Mouse (Mus musculus): Measurements from ENCODE around the gene Il1rl1.

The Il1rl1 gene

GRCm38 (mm10) chr1:40437340-40437739 is 8.0 kb downstream of the Il1rl1 start:
- DNase-seq (ENCODE audit: extremely low spot score, low spot score), result no peak

GRCm38 (mm10) chr1:40439504-40439903 is 10.1 kb downstream of the Il1rl1 start:
- DNase-seq (ENCODE audit: extremely low spot score, low spot score), result no peak

GRCm38 (mm10) chr1:40444800-40445199 is 15.4 kb downstream of the Il1rl1 start:
- no peak for DNase-seq (ENCODE audit: extremely low spot score, low spot score)

- DNase-seq (ENCODE audit: extremely low spot score, low spot score), result no peak
Measured at GRCm38 (mm10) chr1:40465477-40466430, 36.4 kb downstream of the Il1rl1 start, which contains the start of gene Il18r1. TSS of gene Il18r1 (plus strand) at chr1:40465552.

- no peak for DNase-seq (ENCODE audit: extremely low spot score, low spot score)
Measured at GRCm38 (mm10) chr1:40467306-40467705, 37.9 kb downstream of the Il1rl1 start.

- DNase-seq (ENCODE audit: extremely low spot score, low spot score), result no peak
Measured at GRCm38 (mm10) chr1:40468805-40469204, 39.4 kb downstream of the Il1rl1 start.

GRCm38 (mm10) chr1:40469900-40470299 is 40.5 kb downstream of the Il1rl1 start:
- no peak for DNase-seq (ENCODE audit: extremely low spot score, low spot score)

- DNase-seq (ENCODE audit: extremely low spot score, low spot score), result no peak
Measured at GRCm38 (mm10) chr1:40472401-40472800, 43.0 kb downstream of the Il1rl1 start.

- DNase-seq (ENCODE audit: extremely low spot score, low spot score), result no peak
Measured at GRCm38 (mm10) chr1:40473640-40474039, 44.3 kb downstream of the Il1rl1 start.

- no peak for DNase-seq (ENCODE audit: extremely low spot score, low spot score)
Measured at GRCm38 (mm10) chr1:40474336-40474735, 45.0 kb downstream of the Il1rl1 start.

GRCm38 (mm10) chr1:40475697-40476096 is 46.3 kb downstream of the Il1rl1 start:
- no peak for DNase-seq (ENCODE audit: extremely low spot score, low spot score)

- no peak for DNase-seq (ENCODE audit: extremely low spot score, low spot score)
Measured at GRCm38 (mm10) chr1:40476756-40477155, 47.4 kb downstream of the Il1rl1 start.

- no peak for DNase-seq (ENCODE audit: extremely low spot score, low spot score)
Measured at GRCm38 (mm10) chr1:40479505-40479923, 50.1 kb downstream of the Il1rl1 start.

GRCm38 (mm10) chr1:40494594-40494993 is 65.2 kb downstream of the Il1rl1 start:
- no peak for DNase-seq (ENCODE audit: extremely low spot score, low spot score)

GRCm38 (mm10) chr1:40499708-40500107 is 70.3 kb downstream of the Il1rl1 start:
- no peak for DNase-seq (ENCODE audit: extremely low spot score, low spot score)

GRCm38 (mm10) chr1:40501126-40501525 is 71.8 kb downstream of the Il1rl1 start:
- no peak for DNase-seq (ENCODE audit: extremely low spot score, low spot score)

GRCm38 (mm10) chr1:40501546-40502398 is 72.4 kb downstream of the Il1rl1 start:
- DNase-seq (ENCODE audit: extremely low spot score, low spot score), result no peak

- DNase-seq (ENCODE audit: extremely low spot score, low spot score), result no peak
Measured at GRCm38 (mm10) chr1:40504548-40504947, 75.2 kb downstream of the Il1rl1 start.
